Mouse (Mus musculus) stomach, postnatal 0 days (tissue): Measurements from ENCODE around the gene Ugt1a10. TPM values are rescaled to one million over a fixed set of nuclear protein-coding genes. Genes with fewer than 3 reads are reported as not detected.
A peak's percentile ranks its signal among the peaks of the same experiment; 100 is the strongest.

ENCODE experiments used
- ATAC-seq: fragments of 200-750 bp; cut with Nextera tagmentation; 2 replicates; pipeline ENCODE4 v1.8.0; 2017; ENCODE audit not compliant: low FRiP score, low TSS enrichment
- DNase-seq: peaks from one replicate; pipeline ENCODE4 v3.0.0-alpha.2; 2016; ENCODE audit warnings: low spot score
- H3K27ac ChIP-seq: fragments of 300-500 bp; sonication (generic); replicated peaks from 2 replicates; pipeline ENCODE4 v1.5.1; 2014; ENCODE audit warnings: mild to moderate bottlenecking, control low read depth
- H3K27me3 ChIP-seq: fragments of 300-500 bp; sonication (generic); 2 replicates; pipeline ENCODE4 v1.6.1; 2014; ENCODE audit warnings: low read length; ENCODE audit not compliant: control insufficient read depth, insufficient read depth
- H3K36me3 ChIP-seq: fragments of 300-500 bp; sonication (generic); 2 replicates; pipeline ENCODE4 v1.6.1; 2014; ENCODE audit warnings: low read length, mixed read lengths; ENCODE audit not compliant: control insufficient read depth, insufficient read depth
- H3K4me1 ChIP-seq: fragments of 300-500 bp; sonication (generic); replicated peaks from 2 replicates; pipeline ENCODE4 v1.6.1; 2014; ENCODE audit warnings: antibody characterized with exemption; ENCODE audit not compliant: control insufficient read depth, insufficient read depth
- H3K4me2 ChIP-seq: fragments of 300-500 bp; sonication (generic); replicated peaks from 2 replicates; pipeline ENCODE4 v1.6.1; 2014; ENCODE audit warnings: low read depth, mild to moderate bottlenecking, control low read depth, moderate library complexity
- H3K4me3 ChIP-seq: fragments of 300-500 bp; sonication (generic); 2 replicates; pipeline ENCODE4 v1.5.1; 2014; ENCODE audit warnings: low read depth, low read length, control low read depth
- H3K9ac ChIP-seq: fragments of 300-500 bp; sonication (generic); 2 replicates; pipeline ENCODE4 v1.6.1; 2014; ENCODE audit warnings: mild to moderate bottlenecking, low read length, control low read depth, mixed read lengths
- H3K9me3 ChIP-seq: fragments of 300-500 bp; sonication (generic); 2 replicates; pipeline ENCODE4 v1.6.1; 2016; ENCODE audit warnings: low read length; ENCODE audit not compliant: control insufficient read depth
- CTCF ChIP-seq: IDR thresholded peaks from 2 replicates; pipeline ENCODE4 v1.5.1; 2016; ENCODE audit warnings: antibody characterized with exemption, low read depth, mild to moderate bottlenecking, moderate library complexity
- EP300 ChIP-seq: optimal IDR thresholded peaks from 2 replicates; pipeline ENCODE3; 2016; ENCODE audit warnings: antibody characterized with exemption
- WGBS: fragments of 180-500 bp; shearing (Covaris S2); extraction: QIAGEN DNeasy Blood & Tissue Kit; methylation state at CpG from one replicate; pipeline ENCODE4 v1.1.7; 2014; 5-methylcytosine and 5-hydroxymethylcytosine counted together
- polyA plus RNA-seq: library from polyadenylated mRNA; unstranded; fragments of >200 nt; fragmentation: Nextera tagmentation; extraction: Ambion mirVana; gene quantifications from 2 replicates; pipeline ENCODE4 v1.2.1, GENCODE M21; 2015

Ugt1a10 gene
- polyA plus RNA-seq, 1 experiment from 2014 or later = not detected

DNA sequence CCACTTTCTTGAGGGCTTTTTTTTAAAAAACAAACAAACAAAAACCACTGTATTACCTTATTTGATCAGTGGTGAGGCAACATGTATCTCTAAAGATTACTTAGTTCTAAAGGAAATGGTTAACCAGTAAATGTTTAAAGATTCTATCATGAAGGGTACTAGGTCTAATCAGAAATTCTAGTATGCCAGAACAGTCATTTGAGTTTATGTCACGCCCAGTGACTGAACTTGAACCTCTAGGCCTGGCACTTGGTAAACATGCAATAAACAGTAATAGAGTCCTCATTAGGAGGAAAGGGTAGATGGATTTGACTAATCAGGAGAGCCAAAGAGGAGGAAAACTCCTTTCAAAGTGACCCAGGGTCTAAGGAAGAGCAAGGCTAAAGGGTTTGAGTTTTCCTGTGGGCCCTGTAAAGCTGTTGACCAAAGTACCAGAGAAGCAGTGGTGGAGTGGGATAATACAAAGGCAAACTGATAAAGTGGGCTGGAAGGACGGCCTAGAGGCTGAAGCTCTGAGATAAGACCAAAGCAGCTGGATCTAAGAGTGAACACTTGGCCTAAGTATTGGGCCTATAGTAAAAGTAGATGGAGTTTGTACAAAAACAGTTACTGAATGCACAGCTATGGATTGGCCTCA, 151.8 kb downstream of the Ugt1a10 start:
- Histone ChIP-seq H3K36me3 (no peaks in the 10 kb centered on the region), H3K4me2 (no peak overlapping the region), H3K9ac (no peak overlapping the region), H3K4me3 (no peak overlapping the region), H3K27ac (no peak overlapping the region), H3K4me1 (no peaks in the 10 kb centered on the region), H3K9me3 (peaks cover 7% of the 10 kb centered on the region), H3K27me3 (no peaks in the 10 kb centered on the region)
- WGBS = 69% methylated on average over 2 of the region's 2 CpGs
- TF ChIP-seq EP300 (no peak), CTCF (no peak)
- DNase-seq (no peak), ATAC-seq (0 out of 2 replicates have a peak, but pooled peaks have one; percentile 32)

DNA sequence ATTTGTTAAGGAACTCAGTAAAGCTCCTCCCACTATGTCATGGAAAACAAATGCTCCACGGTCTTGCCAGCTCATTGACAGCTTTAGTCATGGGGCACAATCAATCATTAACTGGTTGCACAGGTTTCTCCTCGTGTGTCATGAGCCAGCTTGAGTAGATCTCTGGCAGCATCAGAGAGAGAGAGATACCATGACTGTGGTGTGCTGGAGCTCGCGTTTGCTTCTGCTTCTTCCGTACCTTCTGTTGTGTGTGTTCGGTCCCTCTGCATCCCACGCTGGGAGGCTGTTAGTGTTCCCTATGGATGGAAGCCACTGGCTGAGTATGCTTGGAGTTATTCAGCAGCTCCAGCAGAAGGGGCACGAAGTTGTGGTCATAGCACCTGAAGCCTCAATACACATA, 156.6 kb downstream of the Ugt1a10 start, which contains the start of gene Ugt1a1:
TSS of gene Ugt1a1 (plus strand) at position 148 of the 400 bp plus-strand sequence.
- WGBS = 66% methylated on average over 8 of the region's 8 CpGs
- no peak within 1 kb of the TSS; the same call in 1 of the 2 replicates for H3K27ac ChIP-seq
- no peak within 1 kb of the TSS for H3K9ac ChIP-seq
- TF ChIP-seq EP300 (no peak), CTCF (no peak)
- H3K4me3 ChIP-seq = no peak within 1 kb of the TSS
- H3K27me3 ChIP-seq = no peaks in the 10 kb centered on the region
- no peaks in the 10 kb centered on the region for H3K36me3 ChIP-seq
- peaks cover 24% of the 10 kb centered on the region for H3K9me3 ChIP-seq
- H3K4me1 ChIP-seq = no peaks in the 10 kb centered on the region
- peak; percentile 62 for DNase-seq
- H3K4me2 ChIP-seq = no peak within 1 kb of the TSS
- ATAC-seq = peak; percentile 65

DNA sequence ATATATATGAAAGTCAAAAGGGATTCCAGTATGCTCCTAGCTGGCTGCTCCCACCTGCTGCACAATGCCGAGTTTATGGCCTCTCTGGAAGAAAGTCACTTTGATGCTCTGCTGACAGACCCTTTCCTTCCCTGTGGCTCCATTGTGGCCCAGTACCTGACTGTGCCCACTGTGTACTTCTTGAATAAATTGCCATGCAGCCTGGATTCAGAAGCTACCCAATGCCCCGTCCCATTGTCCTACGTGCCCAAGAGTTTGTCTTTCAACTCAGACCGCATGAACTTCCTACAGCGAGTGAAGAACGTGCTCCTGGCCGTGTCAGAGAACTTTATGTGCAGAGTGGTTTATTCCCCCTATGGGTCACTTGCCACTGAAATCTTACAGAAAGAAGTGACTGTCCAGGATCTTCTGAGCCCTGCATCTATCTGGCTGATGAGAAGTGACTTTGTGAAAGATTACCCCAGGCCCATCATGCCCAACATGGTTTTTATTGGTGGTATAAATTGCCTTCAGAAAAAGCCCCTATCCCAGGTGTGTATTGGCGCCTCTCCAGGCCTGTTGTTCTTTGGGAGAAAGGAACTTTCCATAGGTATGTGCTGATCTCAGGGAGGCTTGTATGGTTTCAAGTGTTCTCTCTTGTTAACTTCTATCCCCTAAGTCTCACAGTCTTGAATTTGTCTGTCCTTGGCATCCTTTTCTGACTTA, 157.3 kb downstream of the Ugt1a10 start:
- no peaks in the 10 kb centered on the region for H3K4me1 ChIP-seq
- H3K4me2 ChIP-seq = no peak overlapping the region
- H3K36me3 ChIP-seq = no peaks in the 10 kb centered on the region
- no peaks in the 10 kb centered on the region for H3K27me3 ChIP-seq
- H3K4me3 ChIP-seq = no peak overlapping the region
- H3K9ac ChIP-seq = no peak overlapping the region
- H3K27ac ChIP-seq = no peak overlapping the region
- H3K9me3 ChIP-seq = peaks cover 30% of the 10 kb centered on the region
- WGBS = 58% methylated on average over 8 of the region's 8 CpGs
- no peak for TF ChIP-seq CTCF
- no peak for TF ChIP-seq EP300
- ATAC-seq = 0 out of 2 replicates have a peak, but pooled peaks have one; percentile 3
- no peak for DNase-seq

DNA sequence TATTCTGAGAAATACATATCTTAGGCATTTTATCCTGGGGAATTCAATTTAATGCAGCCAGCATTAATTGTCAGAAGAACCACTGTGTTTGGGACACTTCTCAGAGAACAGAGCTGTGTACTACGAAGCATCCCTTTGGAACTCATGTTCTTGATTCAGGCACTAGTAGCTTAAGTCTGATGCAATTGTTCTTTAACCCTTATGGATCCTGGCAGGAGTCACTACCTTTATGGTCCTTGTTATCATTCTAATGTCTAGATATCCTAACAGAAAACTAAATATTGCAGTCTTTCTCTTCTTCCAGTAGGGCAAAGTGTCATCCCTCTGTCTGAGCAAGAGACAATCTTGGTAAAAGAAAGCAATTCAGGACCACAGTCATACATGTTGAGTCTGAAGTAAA, 157.9 kb downstream of the Ugt1a10 start:
- H3K9me3 ChIP-seq = peaks cover 30% of the 10 kb centered on the region
- ATAC-seq (no peak), DNase-seq (no peak)
- 69% methylated on average over 1 of the region's 1 CpGs for WGBS
- H3K9ac ChIP-seq = no peak overlapping the region
- H3K4me2 ChIP-seq = no peak overlapping the region
- H3K27ac ChIP-seq = no peak overlapping the region
- no peaks in the 10 kb centered on the region for H3K4me1 ChIP-seq
- TF ChIP-seq CTCF = no peak
- TF ChIP-seq EP300 = no peak
- no peaks in the 10 kb centered on the region for H3K27me3 ChIP-seq
- H3K4me3 ChIP-seq = no peak overlapping the region
- H3K36me3 ChIP-seq = no peaks in the 10 kb centered on the region

DNA sequence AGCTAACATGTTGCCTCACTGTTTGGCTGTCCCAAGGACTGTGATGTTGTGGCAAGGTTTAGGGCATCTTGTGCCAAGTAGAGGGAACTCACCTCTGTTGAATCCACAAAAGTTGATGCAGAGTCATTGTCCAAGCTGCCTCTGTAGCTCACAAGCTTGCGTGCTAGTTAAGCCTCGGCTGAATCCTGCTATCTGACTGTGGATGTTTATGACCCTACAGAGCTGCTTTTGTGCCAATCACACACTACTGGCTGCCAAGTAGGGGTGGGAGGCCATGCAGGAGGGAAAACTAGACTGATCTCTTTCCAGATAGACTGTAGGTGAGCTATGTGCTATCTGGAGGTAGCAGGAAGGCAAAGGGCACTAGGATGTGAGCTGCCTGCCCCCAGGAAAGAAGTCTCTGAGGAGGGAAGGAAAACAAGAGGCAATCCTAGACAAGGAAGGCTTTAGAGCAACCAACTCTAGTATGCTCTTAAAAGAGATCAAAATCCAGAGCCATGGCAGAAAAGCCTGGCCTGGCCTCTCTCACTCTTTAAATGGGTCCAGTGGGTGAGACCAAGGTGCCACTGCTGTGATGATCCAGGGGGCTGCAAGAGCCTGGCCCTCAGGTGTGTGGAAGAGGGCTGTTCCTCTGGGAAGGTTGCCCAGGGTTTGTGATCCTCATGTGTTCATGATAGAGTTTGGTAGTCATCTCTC, 158.7 kb downstream of the Ugt1a10 start:
- no peak overlapping the region for H3K4me3 ChIP-seq
- no peak overlapping the region for H3K27ac ChIP-seq
- DNase-seq = peak; percentile 42

More for the DNA sequence above, 158.7 kb downstream of the Ugt1a10 start:
- Histone ChIP-seq H3K4me1 (no peaks in the 10 kb centered on the region), H3K9ac (no peak overlapping the region), H3K9me3 (peaks cover 30% of the 10 kb centered on the region), H3K27me3 (no peaks in the 10 kb centered on the region), H3K36me3 (no peaks in the 10 kb centered on the region), H3K4me2 (no peak overlapping the region)
- peak; percentile 13; the same call in 1 of the 2 replicates for ATAC-seq
- TF ChIP-seq EP300 (no peak), CTCF (no peak)
- WGBS = 78% methylated on average over 2 of the region's 2 CpGs
